Mouse (Mus musculus) frontal cortex, postnatal 14 days (tissue): Measurements from ENCODE around the gene Fam69a.
"Not testable (repeated sequence)": the region's sequence is repeated elsewhere in the genome, so short reads cannot be mapped to it uniquely, and the experiment has no call there.

Experiments
- DNase-seq, 2 experiments: peaks; one replicate each; pipeline ENCODE4 v3.0.0; 2022; ENCODE audit warnings: low spot score in 2 of 2

Gene Fam69a

GRCm38 (mm10) chr5:107904325-107904724 is 82.6 kb downstream of the Fam69a start:
- DNase-seq, result no peak

- no peak for DNase-seq
Observed at GRCm38 (mm10) chr5:107901014-107901615, 85.8 kb downstream of the Fam69a start.

- peak; percentile 94 to 97 for DNase-seq
Observed at GRCm38 (mm10) chr5:107900206-107901013, 86.5 kb downstream of the Fam69a start, which contains the start of gene Rpl5. Gene Rpl5, plus strand, starts transcription at chr5:107900502.

GRCm38 (mm10) chr5:107896265-107896664 is 90.6 kb downstream of the Fam69a start:
- no peak for DNase-seq

DNA sequence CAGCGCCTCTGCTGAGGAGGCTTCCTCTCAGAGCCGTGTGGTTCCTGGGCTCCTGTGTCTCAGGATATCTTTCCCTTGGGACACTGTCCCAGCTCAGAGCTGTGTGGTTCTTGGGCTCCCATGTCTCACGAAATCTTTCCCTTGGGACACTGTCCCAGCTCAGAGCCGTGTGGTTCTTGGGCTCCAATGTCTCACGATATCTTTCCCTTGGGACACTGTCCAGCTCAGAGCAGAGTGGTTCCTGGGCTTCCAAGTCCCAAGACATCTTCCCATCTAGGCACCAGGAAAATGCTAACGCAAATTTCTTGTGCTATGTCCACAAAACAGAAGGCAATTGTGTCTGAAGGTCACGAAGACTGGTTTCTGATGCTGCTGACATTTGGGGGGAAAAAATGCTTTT is 92.2 kb downstream of the Fam69a start:
- DNase-seq, result no peak

GRCm38 (mm10) chr5:107891515-107891914 is 95.4 kb downstream of the Fam69a start:
- not testable (repeated sequence) for DNase-seq

- no peak for DNase-seq
Observed at GRCm38 (mm10) chr5:107889994-107890888, 96.6 kb downstream of the Fam69a start.

- no peak for DNase-seq
Observed at GRCm38 (mm10) chr5:107880710-107881109, 106.2 kb downstream of the Fam69a start.

DNA sequence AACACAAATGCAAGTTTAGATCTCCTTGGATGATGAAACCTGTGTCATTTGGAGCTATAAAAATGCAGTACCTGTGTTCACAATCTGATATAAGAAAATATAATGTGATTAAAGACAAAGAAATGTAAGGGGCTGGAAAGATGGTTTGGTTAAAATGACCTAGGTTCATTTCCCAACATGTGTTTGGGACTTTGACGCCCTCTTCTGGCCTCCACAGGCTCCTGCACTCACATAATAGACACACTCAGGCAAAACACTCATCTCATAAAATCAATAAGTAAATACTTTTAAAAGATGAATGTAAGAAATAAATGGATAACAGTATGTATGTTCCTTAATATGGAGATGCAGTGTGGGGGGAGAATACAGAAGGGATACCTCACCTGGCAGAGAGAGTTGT is 109.8 kb downstream of the Fam69a start:
- no peak for DNase-seq

DNA sequence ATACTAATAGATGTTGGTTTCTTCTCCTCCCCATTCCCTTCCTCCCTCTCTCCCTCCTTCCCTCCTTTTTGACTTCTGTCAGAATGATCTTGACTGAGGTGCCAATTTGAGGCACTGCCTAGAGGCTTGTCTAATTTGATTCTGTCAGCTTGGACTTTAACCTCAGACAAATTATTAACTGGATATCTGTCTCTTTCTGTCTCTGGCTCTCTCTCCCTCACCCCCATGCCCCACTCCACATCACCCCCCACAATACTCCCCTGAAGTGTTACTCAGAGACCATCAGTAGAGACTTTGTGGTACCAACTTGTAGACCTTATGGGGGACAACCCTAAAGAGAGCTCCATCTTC is 111.6 kb downstream of the Fam69a start:
- DNase-seq, result no peak

DNA sequence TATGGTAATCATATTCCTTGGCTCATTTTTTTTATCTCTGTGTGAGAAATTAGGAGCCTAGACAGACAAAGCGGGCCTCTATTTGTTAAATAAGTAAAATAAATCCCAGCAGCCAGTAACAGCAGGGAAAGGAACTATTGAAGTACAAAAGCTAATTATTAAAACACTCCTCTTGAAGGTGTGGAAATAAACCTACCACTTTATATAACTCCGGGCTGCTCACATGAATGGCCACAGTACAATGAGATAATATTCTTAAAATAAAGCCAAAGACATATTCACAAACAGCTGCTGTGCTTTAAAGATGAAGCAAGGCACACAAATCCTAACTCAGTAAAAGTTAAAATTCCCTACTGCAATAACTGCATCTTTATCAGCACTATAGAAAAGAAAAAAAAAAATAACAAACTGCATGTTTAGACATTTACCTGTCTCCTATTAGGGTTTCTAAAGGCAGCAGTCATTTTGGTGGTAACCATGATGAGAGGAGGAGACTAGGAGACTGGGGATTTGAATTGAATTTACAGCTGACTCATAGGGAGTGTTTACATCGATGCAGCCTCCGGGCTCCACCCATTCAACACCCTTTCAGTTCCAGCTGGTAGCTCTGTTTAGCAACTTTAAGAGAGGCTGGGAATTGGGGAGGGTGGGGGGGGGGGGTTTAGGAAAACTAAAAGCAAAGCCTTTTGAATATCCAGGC is 112.2 kb downstream of the Fam69a start, which contains the start of gene Evi5:
Gene Evi5 (minus strand): TSS at position 547 of the 700 bp plus-strand sequence.
- no peak for DNase-seq

DNA sequence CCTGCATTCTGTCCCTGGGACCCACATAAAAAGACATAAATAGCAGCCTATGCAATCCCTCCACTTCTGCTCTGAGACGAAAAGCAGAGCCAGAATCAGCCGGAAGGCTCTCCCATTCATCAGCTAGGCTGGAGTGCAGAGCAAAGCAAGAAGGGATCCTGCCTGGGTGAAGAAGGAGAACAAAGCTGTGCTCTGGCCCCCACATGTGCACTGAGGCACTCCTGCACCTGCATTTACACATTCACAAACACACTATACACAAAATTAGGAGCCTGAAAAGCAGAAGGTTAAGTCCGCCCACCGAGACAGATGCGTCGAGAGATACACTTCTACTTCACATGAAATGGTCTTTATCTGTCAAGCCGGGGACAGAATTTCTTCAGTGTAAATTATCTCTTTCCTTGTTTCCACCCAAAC is 113.0 kb downstream of the Fam69a start:
- DNase-seq, result no peak

GRCm38 (mm10) chr5:107873330-107873729 is 113.6 kb downstream of the Fam69a start:
- no peak for DNase-seq

DNA sequence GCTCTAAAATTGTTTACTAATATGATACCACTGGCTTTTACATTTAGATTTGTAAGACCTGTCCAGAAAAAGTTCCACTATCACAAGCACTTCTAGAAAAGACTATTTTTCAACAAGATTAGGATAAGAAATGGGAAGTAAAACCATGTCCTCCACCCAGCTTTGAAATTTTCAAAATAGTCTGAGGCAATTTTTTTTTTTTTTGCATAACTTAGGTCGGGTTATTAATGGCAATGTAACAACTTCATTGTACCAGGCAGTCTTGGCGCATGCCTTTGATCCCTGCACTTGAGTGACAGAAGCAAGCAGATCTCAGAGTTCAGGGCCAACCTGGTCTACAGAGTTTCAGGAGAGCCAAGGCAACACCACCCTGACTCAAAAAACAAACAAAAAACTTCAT is 117.2 kb downstream of the Fam69a start:
- no peak for DNase-seq

DNA sequence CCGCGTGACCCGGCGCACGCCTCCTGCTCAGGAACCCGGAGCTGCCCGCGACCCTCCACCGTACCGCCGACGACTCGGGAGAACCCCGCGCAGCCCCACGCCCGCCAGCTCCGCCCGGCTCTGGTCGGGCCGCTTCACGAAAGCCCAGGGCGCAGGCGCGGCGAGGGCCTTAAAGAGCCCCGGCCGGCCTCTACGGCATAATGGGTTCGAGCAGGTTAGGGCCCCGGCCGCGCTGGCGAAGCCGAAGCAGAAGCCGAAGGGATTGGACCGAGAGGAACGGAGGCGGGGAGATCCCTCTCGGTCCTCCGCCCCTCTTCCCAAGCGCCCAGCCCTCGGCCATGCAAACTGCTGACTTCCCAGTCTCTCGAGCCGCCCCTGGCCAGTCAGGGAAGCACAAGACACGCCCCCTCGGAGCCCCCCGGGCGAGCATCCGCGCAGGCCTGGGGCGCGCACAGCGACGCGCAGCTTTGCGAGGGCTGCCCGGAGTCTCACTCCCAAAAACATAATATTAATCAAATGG is 117.9 kb downstream of the Fam69a start:
- peak; percentile 83 to 84 for DNase-seq

- DNase-seq, result peak in 1 of 2 experiments; percentile 38
Observed at GRCm38 (mm10) chr5:107867970-107868904, 118.6 kb downstream of the Fam69a start.

DNA sequence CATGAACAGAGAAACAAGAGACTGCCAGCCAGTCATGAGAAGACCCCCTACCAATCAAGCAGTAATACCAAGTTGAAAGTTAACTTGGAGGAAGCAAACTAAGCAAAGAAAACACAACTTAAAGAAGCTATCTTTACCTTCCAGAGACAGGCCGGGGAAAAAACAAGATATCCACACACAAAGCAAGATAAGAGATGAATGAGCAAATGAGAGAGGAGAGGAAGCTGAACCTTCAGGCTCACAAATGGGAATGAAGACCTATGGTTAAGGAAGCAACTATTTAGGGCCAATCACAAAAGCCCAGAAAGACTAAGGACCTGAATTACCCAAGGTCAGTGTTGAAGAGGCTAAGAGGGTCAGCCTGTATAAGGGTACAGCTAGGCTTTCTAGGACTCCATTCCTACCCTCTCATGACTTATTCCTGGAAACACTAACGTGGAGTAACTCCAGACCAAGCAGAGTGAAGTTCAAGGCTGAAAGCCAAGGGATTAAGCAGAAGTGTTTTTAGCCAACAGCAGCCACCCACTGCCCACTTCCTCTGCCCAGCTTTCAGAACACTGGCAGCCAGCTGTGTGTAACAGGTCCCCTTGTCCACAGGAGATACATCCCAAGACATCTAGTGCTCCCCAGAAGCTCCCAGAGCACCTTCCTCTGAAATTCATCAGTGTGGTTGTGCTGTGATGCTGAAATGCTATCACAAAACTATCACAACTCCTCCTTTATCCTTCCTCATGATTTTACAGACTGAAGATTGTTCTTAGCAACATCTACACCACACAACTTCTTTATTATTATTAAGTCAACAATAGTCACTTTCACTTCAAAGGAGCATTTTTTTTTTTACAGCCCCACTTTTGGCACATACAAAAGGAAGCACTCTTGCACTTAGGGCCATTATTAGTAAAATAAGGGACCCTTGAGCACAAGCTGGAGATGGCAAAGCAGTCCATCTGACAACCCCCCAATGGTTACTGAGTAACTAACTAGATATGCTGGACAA is 120.5 kb downstream of the Fam69a start:
- no peak for DNase-seq

GRCm38 (mm10) chr5:107863971-107864370 is 122.9 kb downstream of the Fam69a start:
- DNase-seq, result no peak

- DNase-seq, result no peak
Observed at GRCm38 (mm10) chr5:107858963-107859362, 127.9 kb downstream of the Fam69a start.
